Mouse (Mus musculus) retina, embryonic 14.5 days (tissue): ENCODE data around the gene Ubxn2a.
"Not testable (repeated sequence)": the region's sequence is repeated elsewhere in the genome, so short reads cannot be mapped to it uniquely, and the experiment has no call there.

Source experiments
- DNase-seq: peaks from one replicate; pipeline ENCODE4 v3.0.0-alpha.2; 2015; ENCODE audit warnings: low spot score

Gene Ubxn2a

GRCm38 (mm10) chr12:4906951-4907906 is at the start of gene Ubxn2a:
TSS of gene Ubxn2a (minus strand) at chr12:4907705.
- peak; percentile 96 for DNase-seq

DNA sequence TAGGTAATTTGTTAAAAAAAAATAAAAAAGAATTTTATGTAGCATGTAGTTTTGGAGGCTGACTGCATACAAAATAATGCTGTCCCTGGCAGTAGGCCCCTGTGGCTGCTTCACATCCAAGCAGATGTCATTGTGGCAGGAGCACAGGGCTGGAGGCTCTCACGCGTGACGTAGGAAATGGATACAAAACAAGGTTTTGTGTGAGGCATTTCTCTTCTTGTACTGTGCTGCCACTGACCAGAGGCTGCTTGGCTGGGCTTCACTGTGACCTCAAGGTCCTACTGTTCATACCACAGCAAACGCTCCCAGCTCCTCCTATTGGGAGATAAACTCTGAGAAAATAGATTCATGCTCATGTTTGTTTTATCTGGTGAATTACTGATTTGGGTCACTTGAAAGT is 45.7 kb upstream of the Ubxn2a start:
- no peak for DNase-seq

GRCm38 (mm10) chr12:4952272-4952671 is 44.8 kb upstream of the Ubxn2a start:
- no peak for DNase-seq

- no peak for DNase-seq
These were observed 23.5 kb upstream of the Ubxn2a start for GRCm38 (mm10) chr12:4930820-4931548.

DNA sequence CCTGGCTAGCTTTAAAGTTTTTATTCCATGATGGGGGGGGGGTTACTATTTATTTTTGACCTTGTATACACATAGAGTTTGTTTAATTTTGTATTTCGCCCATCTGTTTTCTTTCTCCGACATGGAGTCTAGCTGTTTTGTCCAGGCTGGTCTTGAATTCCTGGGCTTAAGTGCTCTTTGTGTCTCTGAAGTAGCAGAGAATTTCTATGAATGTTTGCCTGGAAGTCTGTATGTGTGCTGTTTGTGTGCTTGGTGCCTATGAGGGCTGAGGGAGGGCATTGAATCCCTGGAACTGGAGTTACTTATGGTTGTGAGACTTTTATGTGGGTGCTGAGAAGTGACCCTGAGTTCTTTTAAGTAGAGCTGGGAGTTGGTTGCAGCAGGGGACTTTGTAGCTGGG is 20.7 kb upstream of the Ubxn2a start:
- no peak for DNase-seq

DNA sequence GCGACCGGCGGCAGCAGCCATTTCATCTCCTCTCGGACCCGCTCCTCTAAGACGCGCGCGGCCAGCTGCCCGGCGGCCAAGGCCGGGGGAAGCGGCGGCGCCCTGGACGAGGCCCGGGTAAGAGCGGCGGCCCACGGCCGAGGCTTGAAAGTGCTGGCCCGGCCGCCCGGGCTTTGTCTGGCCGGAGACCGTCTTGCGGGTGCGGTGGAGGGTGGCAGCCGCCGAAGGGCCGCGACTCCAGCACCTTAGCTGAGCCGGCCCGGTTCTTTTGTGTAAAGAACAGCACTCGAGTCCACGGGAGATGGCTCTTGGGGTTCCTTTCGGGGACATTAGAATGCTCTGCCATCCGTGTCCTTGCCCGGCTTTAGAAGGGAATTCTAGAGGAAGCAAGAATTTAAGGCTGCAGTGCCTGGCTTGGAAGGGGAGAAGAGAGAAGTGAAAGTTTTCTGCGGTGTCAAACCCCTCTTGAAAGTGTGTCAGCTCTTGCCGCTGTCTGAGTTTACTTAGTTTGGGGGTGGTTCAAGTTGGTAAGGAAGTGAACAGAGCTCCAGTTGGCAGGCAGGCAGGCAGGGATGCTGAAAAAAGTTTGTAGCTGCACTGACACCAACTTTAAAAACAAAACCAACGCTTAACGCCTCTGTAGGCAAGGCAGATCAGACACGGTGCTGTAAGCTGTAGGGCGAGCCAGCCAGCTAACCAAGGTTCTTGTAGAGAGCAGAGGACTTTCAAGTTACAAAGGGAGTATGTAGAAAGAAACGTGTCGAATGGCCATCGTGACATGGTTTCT is 10.5 kb upstream of the Ubxn2a start:
- peak; percentile 68 for DNase-seq

GRCm38 (mm10) chr12:4916994-4917804 is 9.7 kb upstream of the Ubxn2a start, which contains the start of gene Atad2b:
TSS of gene Atad2b (plus strand) at chr12:4917353.
- DNase-seq = peak; percentile 97

DNA sequence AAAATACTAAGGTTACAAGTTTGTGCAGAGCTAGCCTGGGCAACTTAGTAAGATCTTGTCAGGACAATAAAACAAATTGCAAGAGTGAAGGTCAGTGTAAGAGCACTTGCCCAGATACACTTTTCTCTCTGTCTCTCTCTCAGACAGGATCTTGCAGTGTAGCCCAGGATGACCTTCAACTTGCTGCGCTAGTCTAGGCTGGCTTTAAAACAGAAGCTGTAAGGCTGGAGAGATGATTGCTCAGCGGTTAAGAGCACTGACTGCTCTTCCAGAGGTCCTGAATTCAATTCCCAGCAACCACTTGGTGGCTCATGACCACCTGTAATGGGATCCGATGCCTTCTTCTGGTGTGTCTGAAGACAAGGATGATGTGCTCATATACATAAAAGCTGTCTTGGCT is 7.4 kb upstream of the Ubxn2a start:
- DNase-seq = no peak

DNA sequence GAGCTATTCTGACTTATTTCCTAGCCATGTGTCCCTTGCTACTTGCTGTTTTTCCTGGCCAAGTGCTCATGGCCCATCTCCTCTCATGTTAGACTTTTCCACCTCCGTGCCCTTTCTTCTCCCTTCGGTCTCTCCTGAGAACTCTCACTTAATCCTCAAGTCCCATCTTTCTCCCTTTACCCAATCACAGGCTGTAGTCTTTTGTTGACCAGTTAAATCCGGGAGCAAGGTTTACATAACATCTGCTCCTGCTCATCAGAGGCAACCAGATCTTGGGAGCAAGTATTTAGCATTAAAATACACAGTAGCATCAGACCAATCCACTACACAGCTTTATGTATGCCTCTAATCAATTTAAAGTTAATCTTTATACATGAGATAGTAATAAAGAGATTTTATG is 6.9 kb upstream of the Ubxn2a start:
- no peak for DNase-seq

GRCm38 (mm10) chr12:4911716-4912115 is 4.2 kb upstream of the Ubxn2a start:
- DNase-seq = no peak

DNA sequence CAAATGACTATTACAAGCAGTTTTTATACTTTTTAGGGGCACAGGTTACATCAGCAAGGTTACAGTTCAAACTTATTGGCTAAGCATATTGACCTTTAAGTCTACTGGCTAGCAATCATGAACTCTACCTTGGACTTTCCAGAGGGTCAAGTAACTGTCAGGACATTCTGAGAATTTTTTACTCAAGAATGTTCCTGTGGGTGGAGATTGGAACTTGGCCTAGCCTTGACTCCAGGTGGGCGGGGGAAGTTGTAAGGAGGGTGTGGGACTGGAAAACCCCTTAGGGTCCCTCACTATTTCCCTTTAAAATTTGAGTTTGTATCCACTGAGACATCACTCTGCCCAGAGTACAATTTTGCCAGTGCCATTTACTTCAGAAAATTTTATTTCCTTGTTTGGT is 3.0 kb upstream of the Ubxn2a start:
- not testable (repeated sequence) for DNase-seq

DNA sequence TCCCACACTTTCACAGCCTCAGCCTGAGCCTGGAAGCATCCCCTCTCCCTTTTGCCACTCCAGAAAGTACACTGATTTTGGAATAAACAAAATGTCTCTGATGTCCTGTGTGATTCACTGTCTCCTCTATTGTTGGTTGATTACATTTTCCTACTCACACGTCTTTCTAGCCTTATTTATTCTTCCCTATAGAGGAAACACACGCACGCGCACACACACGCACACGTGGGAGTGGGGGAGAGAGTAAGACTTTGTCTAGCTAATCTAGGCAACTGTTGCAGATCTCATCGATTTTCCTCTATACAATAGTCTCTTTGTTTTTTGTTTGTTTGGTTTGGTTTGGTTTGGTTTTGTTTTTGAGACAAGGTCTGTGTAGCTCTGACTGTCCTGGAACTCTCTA is 886 bp upstream of the Ubxn2a start:
- DNase-seq = no peak

DNA sequence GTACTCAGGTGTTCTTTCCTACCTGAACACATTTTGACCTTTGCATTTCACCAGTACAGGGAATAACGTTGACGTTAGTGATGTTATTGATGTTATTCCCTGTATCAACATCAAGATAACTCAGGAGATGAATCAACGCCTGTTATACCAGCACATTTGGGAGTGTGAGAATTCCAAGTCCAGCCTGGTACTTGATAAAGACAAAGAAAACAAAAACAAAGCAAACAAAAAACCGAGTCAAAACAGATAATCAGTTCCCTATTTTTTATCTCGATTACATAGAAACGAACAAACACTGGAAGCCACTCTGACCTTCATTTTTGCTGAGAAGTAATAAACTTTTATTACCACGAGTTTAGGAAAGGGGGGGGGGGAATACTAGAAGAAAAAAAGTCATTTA is 1.0 kb downstream of the Ubxn2a start:
- no peak for DNase-seq

DNA sequence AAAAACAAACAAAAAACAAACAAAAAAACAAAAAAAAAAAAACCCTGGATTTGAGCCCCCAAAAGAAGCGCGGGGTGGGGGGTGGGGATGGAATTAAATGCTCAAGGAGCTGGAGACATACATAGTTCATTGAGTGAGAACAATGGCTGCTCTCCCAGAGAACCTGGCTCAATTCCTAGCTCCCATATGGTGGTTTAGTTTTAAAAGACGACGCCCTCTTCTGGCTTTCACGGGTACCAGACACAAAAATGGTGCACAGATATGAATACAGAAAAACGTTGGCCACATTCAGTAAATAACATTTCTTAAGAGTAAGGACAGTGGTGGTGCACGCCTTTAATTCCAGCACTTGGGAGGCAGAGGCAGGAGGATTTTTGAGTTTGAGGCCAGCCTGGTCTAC is 1.6 kb downstream of the Ubxn2a start:
- peak; percentile 31 for DNase-seq

DNA sequence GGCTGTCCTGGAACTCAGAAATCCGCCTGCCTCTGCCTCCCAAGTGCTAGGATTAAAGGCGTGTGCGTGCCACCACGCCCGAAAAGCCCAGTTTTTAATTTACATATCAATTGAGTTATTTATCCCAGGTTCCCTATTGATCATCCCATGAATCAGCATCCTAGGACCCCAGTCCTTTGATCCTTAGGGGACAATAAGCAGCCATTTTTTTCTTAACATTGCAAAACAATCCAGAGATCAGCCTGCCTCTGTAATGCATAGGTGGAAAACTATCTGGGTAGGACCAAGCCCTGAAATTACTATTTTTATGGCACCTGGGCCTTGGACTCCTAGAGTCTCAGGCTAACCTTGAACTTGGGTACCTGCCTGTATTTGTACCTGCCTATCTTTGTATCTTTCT is 9.5 kb downstream of the Ubxn2a start:
- no peak for DNase-seq

- DNase-seq = no peak
These were observed 17.6 kb downstream of the Ubxn2a start for GRCm38 (mm10) chr12:4889891-4890290.

- no peak for DNase-seq
These were observed 18.3 kb downstream of the Ubxn2a start for GRCm38 (mm10) chr12:4889251-4889650.

GRCm38 (mm10) chr12:4888739-4889138 is 18.8 kb downstream of the Ubxn2a start:
- DNase-seq = no peak

- not testable (repeated sequence) for DNase-seq
These were observed 20.9 kb downstream of the Ubxn2a start for GRCm38 (mm10) chr12:4886581-4886980.

DNA sequence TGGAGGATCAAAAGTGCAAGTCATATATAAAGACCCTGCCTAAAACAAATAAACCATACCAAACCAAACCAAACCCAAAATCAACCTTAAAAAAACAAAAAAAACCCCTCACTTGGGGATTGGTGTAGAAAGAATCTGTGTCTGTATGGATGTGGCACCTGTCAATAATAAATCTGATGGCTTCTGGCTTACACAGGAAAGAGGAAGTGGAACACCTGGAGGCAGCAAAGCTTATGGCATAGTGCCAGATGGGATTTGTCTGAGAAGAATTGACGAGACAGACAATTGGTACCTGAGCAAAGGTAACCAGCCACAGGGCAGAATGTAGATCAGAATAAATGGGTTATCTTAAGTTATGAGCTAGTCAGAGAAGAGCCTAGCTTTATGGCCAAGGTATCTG is 22.4 kb downstream of the Ubxn2a start:
- no peak for DNase-seq

GRCm38 (mm10) chr12:4882086-4882485 is 25.4 kb downstream of the Ubxn2a start:
- DNase-seq = no peak
